Mouse (Mus musculus): ENCODE measurements around the gene B4galnt3.

- no peak for TF ChIP-seq EP300 (optimal IDR thresholded peaks at IDR 0.05)
- TF ChIP-seq CTCF (IDR thresholded peaks at IDR 0.05; ENCODE audit: low read depth) = no peak
Observed at GRCm38 (mm10) chr6:120320369-120320768, 26.0 kb upstream of the B4galnt3 start.
